Mouse (Mus musculus): ENCODE measurements around the gene Rbck1.
"Not testable (repeated sequence)": the region's sequence is repeated elsewhere in the genome, so short reads cannot be mapped to it uniquely, and the experiment has no call there.

The Rbck1 gene

GRCm38 (mm10) chr2:152332101-152332825, at the start of gene Rbck1:
Gene Rbck1, minus strand, starts transcription at chr2:152332653.
- DNase-seq (ENCODE audit: low spot score): peak; percentile 87

GRCm38 (mm10) chr2:152376345-152376741, 43.9 kb upstream of the Rbck1 start, which contains the start of gene Nrsn2:
Gene Nrsn2, minus strand, starts transcription at chr2:152376638.
- no peak for DNase-seq (ENCODE audit: low spot score)

- DNase-seq (ENCODE audit: low spot score): no peak
Observed at GRCm38 (mm10) chr2:152375652-152376344, 43.3 kb upstream of the Rbck1 start.

DNA sequence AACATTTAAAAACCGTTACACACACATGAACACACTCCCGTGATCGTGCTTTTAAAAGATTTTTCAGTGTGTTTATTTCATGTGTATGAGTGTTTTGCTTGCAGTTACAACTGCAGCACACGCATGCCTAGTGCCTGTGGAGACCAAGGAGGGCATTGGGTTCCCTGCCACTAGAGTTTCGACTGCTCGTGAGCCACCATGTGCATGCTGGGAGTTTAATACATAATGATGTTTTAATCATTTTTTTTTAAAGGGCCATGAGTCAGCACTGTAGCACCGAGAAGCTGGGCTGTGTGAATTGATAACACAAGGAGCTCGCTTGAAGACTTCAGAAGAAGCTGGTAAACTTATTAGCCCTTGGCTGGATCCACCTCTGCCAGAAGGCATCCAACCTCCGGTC, 41.1 kb upstream of the Rbck1 start:
- no peak for DNase-seq (ENCODE audit: low spot score)

DNA sequence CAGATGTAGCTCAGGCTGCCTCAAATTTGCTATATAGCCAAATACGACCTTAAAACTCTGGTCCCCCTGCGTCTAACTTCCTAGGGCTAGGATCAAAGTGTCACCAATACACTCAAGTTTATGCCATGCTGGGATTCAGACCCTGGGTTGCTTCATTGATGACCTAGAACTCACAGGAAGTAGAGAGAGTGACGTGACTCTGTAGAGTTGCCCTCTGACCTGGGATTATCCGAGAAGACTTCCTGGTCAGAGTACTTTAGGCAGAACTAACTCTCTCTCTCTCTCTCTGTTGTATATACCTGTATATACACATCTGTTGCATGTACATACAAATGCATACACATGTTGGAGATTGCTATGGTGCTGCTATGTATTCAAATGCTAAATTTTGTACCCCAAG, 40.2 kb upstream of the Rbck1 start:
- no peak for DNase-seq (ENCODE audit: low spot score)

DNA sequence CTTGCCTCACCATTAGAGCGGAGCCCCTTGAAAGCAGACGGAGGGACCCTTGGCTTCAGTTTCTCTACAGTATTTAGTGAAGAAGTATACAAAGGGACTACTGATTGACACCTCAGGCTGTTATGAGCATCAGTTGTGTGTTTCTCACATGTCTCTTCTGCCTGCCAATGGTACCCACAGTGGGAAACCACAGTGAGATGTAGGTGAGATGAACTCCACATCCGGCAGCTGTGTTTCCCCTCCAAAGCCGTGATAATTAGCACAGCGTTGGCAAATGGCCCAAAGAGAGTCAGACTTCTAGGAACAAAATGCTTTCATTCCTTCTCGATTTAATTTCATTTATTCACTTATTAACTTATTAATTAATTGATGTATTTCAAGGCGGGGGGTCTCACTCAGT, 39.7 kb upstream of the Rbck1 start:
- DNase-seq (ENCODE audit: low spot score): no peak

- DNase-seq (ENCODE audit: low spot score): peak; percentile 74
Observed at GRCm38 (mm10) chr2:152368532-152369140, 36.2 kb upstream of the Rbck1 start.

GRCm38 (mm10) chr2:152367917-152368316, 35.5 kb upstream of the Rbck1 start:
- no peak for DNase-seq (ENCODE audit: low spot score)

DNA sequence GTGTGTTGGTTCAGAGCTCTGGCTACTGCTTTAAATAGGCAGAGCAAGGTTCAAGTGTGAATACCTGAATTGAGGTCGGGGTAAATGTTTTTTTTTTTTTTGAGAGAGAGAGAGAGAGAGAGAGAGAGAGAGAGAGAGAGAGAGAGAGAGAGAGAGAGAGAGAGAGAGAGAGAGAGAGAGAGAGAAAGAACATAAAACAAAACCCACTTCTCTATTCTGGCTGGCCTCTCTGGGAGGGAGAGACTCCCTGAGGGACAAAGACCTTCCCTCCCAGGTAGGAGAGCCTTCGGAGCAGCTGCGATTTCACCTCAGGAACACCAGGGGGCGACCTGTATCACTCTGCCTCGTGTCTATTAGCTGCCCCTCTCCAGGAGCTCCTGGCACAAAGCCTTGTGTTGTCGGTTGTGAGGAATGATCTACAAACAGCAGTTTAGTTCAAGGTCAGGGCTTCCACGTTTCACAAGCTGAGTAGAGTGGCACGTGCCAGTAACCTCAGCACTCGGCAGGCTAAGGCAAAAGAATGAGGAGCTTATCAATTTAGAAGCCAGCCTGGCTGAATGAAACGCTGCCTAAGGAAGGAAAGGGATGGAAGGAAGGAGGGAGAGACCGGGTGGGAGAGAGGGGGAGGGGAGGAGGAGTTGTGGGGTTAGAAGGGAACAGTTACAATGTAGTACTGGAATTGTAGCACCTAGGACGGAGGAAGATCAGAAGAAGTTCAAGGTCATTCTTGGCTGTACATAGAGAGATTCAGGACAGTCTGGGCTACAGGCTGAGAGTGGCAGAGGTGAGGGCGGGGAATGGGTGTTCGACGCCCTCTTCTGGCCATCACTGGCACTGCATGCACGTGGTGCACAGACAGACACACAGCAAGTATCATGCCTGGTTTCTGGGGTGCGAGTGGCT, 31.0 kb upstream of the Rbck1 start:
- peak; percentile 89 for DNase-seq (ENCODE audit: low spot score)

DNA sequence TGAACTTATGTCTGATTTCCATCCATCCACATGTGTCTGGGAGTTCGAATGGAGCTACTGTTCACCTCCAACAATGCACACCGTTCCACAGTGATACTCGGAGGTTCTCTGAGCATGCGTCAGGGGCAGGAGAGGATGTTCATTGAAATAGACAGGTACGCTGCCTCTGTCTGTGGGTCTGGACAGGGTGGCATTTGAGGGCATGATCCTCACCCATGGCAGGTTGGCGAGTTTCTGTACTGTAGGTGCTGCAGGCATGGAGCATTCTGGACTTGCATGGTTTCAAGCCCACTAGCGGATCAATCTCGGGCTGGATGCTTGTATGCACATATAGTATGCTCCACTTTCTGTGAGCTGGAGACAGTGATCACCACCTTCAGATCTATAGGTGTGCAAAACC, 28.7 kb upstream of the Rbck1 start:
- no peak for DNase-seq (ENCODE audit: low spot score)

GRCm38 (mm10) chr2:152360271-152360775, 27.9 kb upstream of the Rbck1 start:
- no peak for DNase-seq (ENCODE audit: low spot score)

GRCm38 (mm10) chr2:152359616-152360015, 27.2 kb upstream of the Rbck1 start:
- DNase-seq (ENCODE audit: low spot score): no peak

DNA sequence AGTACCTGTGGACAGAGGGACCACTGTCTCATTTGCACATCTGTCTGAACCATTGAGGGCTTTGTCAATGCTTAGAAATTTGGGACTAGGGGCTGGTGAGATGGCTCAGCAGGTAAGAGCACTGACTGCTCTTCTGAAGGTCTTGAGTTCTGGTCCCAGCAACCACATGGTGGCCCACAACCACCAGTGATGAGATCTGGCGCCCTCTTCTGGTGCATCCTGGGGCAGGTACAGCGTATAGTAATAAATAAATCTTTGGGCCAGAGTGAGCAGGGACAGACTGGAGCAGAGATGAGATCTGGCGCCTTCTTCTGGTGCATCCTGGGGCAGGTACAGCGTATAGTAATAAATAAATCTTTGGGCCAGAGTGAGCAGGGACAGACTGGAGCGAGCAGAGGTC, 26.5 kb upstream of the Rbck1 start:
- not testable (repeated sequence) for DNase-seq (ENCODE audit: low spot score)

DNA sequence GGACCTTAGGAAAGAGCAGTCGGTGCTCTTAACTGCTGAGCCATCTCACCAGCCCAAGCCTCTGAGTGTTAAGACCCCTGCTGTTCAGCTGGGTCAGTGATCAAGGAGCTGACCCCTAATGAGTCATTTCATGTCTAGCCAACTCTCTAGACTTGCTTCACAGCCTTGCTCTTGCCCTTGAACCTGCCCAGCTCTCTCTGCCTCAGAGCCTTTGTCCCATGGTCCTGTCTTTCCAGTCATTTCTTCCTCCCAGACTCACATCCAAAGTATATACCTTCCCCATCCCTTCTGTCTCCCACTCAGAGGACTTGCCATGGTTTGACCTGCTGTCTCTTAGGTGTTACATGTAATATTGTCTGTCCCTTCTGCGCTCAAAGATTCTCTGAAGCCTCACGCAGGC, 24.8 kb upstream of the Rbck1 start:
- no peak for DNase-seq (ENCODE audit: low spot score)

DNA sequence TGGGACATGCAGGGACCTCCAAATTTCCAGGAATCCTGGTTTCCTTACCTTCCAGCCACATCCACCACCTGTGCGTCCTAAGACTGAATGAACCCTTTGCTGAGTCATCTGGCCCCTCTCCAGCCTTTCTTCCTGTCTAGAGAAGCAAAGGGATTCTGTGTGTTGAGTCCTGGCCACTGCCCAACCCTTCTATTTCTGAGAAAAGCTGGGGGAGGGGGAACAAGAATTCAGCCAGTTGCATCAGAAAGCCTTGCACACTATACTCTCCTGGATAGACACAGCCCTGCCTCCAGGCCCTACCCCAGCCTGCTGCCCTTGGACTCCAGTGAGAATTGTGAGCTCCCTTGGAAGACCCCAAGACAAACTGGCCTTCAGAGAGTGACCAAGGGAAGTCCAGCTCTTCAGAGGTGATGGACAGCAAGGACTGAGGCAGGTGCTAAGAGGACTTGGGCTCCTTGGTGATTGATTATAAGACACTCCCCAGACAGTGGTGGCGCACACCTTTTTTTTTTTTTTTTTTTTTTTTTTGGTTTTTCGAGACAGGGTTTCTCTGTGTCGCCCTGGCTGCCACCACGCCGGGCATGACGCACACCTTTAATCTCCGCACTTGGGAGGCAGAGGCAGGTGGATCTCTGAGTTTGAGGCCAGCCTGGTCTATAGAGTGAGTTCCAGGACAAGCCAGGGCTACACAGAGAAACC, 17.5 kb upstream of the Rbck1 start:
- no peak for DNase-seq (ENCODE audit: low spot score)

DNA sequence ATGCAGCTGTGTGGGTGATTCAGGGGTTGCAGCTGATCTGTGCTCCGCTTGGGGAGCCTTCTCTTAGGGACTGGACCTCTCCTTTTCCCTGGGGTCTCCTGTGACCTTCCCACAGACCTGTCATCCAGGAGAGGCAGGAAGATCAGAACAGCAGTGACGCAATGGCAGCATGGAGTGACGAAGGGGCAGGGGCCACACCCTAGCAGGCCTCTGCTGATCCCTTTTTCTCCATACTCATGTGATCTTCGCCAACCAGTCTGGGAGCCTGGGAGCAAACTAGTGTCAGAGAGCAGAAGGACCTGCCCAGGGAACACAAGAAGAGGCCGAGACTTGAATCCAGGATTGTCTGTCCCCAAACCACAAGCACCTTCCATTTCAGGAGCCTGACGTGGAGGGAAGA, 16.8 kb upstream of the Rbck1 start:
- DNase-seq (ENCODE audit: low spot score): no peak

GRCm38 (mm10) chr2:152347722-152348121, 15.3 kb upstream of the Rbck1 start:
- DNase-seq (ENCODE audit: low spot score): no peak

DNA sequence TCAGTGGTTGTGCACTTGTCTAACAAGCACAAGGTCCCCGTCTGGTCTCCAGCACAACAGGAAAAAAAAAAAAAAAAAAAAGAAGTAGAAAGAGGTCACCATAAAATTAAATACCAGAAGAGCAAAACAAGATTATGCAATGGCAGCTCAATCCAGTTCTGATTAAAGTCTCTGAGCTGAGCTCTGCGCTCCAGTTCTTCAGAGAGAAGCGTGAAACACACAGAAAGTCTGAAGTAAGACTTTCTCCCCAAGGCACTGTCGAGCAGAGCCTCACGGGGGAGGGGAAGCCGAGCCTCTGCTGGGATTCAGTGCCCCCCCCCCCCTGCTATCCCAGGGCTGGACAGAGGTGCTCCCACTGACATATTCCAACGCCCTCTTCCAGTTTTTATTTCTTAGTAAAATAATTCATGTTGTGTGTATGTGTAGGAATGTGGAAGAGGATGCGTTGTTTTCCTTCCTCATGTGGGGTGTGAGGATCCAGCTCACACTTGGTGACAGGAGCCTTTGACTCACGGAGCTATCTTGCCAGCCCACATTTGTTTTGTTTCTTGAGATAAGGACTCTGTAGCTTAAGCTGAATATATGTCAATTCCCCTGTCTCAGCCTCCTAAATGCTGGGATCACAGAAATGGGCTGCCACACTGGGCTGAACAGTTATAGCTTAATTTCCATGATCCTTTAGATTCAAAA, 14.5 kb upstream of the Rbck1 start:
- no peak for DNase-seq (ENCODE audit: low spot score)

DNA sequence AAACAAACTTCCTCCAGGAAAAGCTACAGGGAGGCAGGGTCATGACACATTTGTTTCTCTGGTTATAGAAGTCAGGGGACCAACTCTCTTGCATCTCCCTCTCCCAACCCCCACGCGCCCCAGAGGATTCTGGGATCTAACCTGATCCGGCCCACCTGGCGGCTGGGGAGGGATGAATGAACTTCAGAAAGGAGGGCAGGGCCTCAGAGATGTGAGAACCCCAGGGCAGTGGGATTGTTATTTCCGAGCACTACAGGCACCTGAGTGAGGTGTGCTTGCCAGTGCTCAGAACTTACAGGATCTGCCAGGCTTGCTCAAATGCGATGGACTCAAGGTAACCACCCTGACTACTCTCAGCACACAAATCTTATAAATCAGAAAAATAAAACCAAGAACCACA, 12.9 kb upstream of the Rbck1 start:
- peak; percentile 52 for DNase-seq (ENCODE audit: low spot score)

DNA sequence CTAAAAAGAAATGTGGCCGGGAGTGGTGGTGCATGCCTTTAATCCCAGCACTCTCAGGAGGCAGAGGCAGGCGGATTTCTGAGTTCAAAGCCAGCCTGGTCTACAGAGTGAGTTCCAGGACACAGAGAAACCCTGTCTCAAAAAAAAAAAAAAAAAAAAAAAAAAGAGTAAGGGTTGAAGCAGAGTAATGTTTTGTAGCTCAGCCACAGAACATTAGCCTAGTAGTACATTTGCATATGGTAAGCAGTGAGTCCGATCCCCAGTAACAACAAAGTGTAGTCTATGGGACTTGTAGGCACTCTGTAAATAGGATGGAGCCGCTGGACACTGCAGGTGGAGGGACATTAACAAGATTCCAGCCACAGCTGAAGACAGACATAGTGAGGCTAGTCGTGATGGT, 12.5 kb upstream of the Rbck1 start:
- DNase-seq (ENCODE audit: low spot score): no peak

DNA sequence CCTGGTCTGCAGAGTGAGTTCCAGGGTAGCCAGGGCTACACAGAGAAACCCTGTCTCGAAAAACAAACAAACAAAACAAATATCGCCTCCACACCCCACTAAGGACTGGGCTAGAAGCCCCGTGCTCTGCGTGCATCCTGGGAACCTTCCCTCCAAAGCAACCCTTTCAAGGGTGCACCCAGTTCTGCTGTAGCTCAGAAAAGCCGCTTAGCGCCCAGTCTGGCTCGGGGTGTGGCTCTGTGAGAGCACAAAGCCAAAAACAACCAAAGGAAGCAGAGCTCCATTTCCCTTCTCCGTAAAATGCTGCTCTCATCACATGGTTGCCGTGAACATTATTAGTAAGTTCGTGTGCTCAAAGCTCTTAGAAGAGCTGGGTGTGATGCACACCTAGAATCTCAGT, 11.9 kb upstream of the Rbck1 start:
- DNase-seq (ENCODE audit: low spot score): no peak

All from testis, postnatal 10 days (tissue).